Mouse (Mus musculus) left cerebral cortex, adult 2 months (tissue): ENCODE measurements at regions not wholly inside any gene's neighbourhood (a gene's known extent, or its start where the extent isn't known, plus 50 kb on each side); places are given as distances from the start of the nearest gene placed in this dataset.

Source experiments
- DNase-seq, 2 experiments: peaks; one replicate each; pipeline ENCODE4 v3.0.0; 2021 to 2022; ENCODE audit warnings: low spot score in 2 of 2, mixed read lengths in 1 of 2; ENCODE audit errors: extremely low spot score in 1 of 2
- H3K27ac ChIP-seq: fragments of 200-600 bp; 2 replicates; pipeline ENCODE4 v1.8.1; 2022
- H3K4me3 ChIP-seq: fragments of 200-600 bp; 2 replicates; pipeline ENCODE4 v1.8.1; 2022
- CTCF ChIP-seq: fragments of 200-600 bp; IDR thresholded peaks from 2 replicates; pipeline ENCODE4 v1.8.1; 2022; ENCODE audit warnings: antibody characterized with exemption, mild to moderate bottlenecking, moderate library complexity
- intact Hi-C: fragments of 180-260 bp; cut with DNase I; formaldehyde crosslinking; loops from one replicate; pipeline ENCODE4 v1.15.1; 2025

DNA sequence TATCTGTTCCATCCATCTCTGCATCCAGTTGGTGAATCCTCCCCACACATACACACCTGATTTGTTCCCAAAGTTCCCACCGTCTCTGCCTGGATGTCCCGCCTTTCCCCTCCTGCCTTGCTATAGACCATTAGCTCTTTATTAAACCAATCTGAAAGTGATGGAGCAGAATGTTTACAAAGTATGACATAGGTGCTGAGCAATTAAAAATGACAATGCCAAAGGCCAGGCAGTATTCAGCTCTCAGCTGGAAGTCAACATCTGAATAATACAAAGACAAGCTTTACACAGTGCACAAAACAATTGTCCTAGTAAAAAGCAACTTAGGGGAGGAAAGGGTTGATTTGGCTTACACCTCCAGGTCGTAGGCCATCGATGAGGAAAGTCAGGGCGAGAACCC is 136.8 kb upstream of the Kit start:
- DNase-seq, result no peak
- Histone ChIP-seq H3K27ac (no peak overlapping the region), H3K4me3 (no peak overlapping the region)
- TF ChIP-seq CTCF, result no peak
- intact Hi-C loops, result no loop called here

DNA sequence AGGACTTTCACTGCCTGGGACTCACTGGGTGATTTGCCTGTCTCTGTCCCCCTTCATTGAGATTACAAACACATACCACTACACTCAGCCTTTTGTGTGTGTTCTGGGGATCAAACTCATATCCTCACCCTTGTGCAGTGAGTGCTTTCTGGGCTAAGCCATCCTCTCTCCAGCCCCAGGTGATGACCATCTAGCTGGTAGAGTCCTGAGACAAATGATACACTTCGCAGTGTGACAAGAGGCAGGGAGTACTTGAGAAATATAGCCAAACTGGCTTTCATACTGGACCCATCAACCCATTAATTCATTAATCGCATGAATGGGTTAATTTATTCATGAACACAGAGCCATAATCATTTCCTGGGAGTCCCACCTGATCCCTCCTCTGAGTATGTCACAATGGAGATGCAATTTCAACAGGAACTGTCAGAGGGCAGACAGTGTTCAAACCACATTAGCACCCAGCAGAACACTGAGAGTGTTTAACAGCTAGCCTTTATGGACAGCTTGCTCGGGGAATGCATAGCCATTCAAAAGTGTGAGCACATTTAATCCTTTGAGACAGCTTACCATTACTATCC is 130.6 kb upstream of the Kit start:
- no peak for DNase-seq
- TF ChIP-seq CTCF, result no peak
- no peak overlapping the region for H3K27ac ChIP-seq
- no peak overlapping the region for H3K4me3 ChIP-seq
- intact Hi-C loops, result no loop called here

DNA sequence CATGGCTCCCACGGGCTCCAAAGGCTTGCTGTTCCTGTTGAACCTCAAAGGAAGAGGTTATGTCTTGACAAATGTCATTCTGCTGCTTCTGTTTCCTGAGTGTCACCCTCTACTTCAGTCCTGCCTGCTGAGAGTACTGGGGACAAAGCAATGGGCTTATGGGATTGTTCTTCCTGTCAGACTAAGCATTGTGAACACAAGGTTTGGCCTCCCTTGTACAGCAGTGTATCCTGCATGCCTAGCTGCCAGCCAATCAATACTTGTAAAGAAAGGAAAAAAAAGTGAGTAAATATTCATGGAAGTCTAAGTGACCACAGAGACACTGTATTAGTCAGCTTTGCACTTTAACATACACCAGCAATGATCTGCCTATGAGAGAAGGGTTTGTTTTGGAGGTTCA is 128.3 kb upstream of the Kit start:
- no peak for TF ChIP-seq CTCF
- Histone ChIP-seq H3K4me3 (no peak overlapping the region), H3K27ac (no peak overlapping the region)
- no peak for DNase-seq
- intact Hi-C loops, result no loop called here

DNA sequence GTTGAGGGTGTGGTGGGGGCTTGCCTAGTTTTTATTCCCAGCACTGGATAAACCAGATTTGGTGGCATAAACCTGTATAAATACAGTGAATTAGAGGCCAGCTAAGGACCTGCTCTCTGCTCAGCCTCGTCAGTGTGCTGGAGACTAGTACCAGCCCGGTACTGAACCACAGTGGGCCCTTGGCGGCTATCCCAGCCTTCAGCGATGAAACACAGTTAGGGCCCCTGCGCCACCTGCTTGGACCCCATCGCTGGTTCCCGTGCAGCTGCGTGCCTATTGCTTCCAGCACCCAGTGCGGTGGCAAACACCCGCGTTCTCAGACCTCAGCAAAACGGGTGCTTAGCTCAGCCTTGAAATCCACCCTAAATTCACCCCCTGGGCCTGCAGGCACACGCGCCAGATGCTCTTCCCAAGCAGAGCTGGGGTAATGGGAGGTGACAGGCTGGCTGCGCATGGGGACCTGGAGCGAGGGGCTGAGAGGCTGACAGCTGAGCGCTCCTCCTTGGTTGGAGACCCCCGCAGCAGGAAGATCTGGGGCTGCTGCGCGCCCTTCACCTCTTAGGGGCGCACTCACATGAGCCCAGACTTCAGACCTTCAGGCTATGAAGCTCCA is 124.7 kb upstream of the Kit start:
- intact Hi-C loops, result no loop called here
- Histone ChIP-seq H3K4me3 (no peak overlapping the region), H3K27ac (no peak overlapping the region)
- TF ChIP-seq CTCF, result no peak
- peak in 1 of 2 experiments; percentile 11 for DNase-seq

- no peak for TF ChIP-seq CTCF
- no peak for DNase-seq
- H3K4me3 ChIP-seq, result no peak overlapping the region
- no peak overlapping the region for H3K27ac ChIP-seq
- intact Hi-C loops, result no loop called here
Observed at GRCm38 (mm10) chr5:75450564-75450963, 124.2 kb upstream of the Kit start.

DNA sequence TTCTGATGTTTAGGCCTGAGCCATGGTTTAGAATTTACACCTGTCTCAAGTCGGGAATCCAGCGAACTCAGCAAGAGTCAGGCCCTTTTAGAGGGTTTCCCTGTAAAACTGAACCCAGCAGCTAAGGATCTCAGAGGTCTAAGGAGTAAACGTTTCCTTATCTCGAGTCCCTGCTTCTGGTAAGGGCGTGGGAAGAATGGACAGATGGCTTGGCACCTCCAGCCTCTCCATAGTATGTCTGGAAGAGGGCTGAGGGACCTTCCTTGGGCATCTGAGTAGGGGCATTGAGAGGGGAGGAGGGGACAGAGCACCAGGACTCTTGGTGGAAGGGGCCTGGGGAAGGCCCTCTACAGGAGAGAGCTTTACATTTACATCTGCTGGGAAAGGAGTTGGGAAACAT is 123.6 kb upstream of the Kit start:
- no peak; the same call in 1 of the 2 replicates for TF ChIP-seq CTCF
- H3K4me3 ChIP-seq, result no peak overlapping the region
- DNase-seq, result no peak
- H3K27ac ChIP-seq, result no peak overlapping the region
- intact Hi-C loops, result no loop called here

DNA sequence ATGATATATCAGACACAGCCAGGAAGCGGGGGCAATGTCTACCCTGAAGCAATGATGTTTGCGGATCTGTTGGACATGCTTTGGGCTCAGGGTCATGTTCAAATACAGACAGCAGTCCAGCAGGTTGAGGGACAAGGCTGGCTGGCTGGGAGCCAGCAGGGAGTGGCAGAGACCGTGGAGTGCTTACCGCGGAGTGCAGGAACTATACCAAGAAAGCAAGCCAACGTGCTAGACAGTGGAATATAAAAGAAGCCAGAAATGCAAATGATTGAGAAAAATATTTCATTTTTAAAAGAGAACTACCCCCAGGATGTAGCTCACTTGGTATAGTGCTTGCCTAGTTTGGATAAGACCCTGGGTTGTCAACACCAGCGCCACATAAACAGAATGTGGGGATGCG is 123.0 kb upstream of the Kit start:
- H3K4me3 ChIP-seq, result no peak overlapping the region
- no peak overlapping the region for H3K27ac ChIP-seq
- no peak for TF ChIP-seq CTCF
- no peak for DNase-seq
- intact Hi-C loops, result no loop called here

GRCm38 (mm10) chr5:75453757-75454390 is 120.8 kb upstream of the Kit start:
- Histone ChIP-seq H3K4me3 (no peak overlapping the region), H3K27ac (no peak overlapping the region)
- intact Hi-C loops, result no loop called here
- peak in 1 of 2 experiments; percentile 16 for DNase-seq
- TF ChIP-seq CTCF, result no peak

DNA sequence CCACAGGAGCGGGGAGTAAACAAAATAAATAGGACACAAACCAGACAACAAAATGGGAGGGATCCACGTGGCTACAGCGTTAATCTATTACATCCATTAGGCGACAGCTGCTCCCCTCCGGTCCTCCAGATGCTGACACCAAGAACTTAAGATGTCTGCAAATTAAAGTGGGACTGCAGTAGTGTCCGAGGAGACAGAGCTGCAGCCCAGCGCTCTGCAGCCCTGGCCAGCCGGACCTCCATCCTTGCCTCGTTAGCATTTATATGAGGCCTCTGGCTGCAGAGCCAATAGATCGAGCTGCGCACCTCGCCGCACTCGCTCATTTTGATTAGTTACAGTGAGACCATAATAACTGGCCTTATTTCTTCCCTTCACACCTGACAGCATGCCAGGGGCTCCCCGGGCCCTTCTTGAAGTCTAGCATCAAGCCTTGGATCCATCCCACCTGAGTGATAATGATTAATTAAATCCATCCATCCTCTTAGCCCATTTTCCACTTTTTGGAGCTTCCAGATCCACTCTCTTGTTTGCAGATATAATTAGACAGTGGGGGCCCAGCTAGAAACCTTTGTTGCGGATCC is 119.7 kb upstream of the Kit start:
- DNase-seq, result no peak
- Histone ChIP-seq H3K27ac (no peak overlapping the region), H3K4me3 (no peak overlapping the region)
- intact Hi-C loops, result no loop called here
- TF ChIP-seq CTCF, result no peak

- DNase-seq, result no peak
- intact Hi-C loops, result no loop called here
Observed at GRCm38 (mm10) chr5:75457403-75457802, 117.3 kb upstream of the Kit start.

GRCm38 (mm10) chr5:75458317-75458716 is 116.4 kb upstream of the Kit start:
- no peak overlapping the region for H3K4me3 ChIP-seq
- TF ChIP-seq CTCF, result no peak
- intact Hi-C loops, result no loop called here
- no peak overlapping the region for H3K27ac ChIP-seq
- DNase-seq, result no peak

More at GRCm38 (mm10) chr5:75457403-75457802, 117.3 kb upstream of the Kit start:
- Histone ChIP-seq H3K4me3 (no peak overlapping the region), H3K27ac (no peak overlapping the region)
- TF ChIP-seq CTCF, result no peak

GRCm38 (mm10) chr5:75459758-75460354 is 114.9 kb upstream of the Kit start:
- no peak for DNase-seq
- H3K4me3 ChIP-seq, result no peak overlapping the region
- intact Hi-C loops, result no loop called here
- no peak overlapping the region for H3K27ac ChIP-seq
- no peak for TF ChIP-seq CTCF
